Mouse (Mus musculus) heart, postnatal 4 days (tissue): ENCODE results near the gene Ptgfrn. TPM values are rescaled to one million over a fixed set of nuclear protein-coding genes. Genes with fewer than 3 reads are reported as not detected.
A peak's percentile ranks its signal among the peaks of the same experiment; 100 is the strongest.

Experiments
- DNase-seq: peaks from one replicate; pipeline ENCODE4 v3.0.0; 2021
- total RNA-seq, 2 experiments: library from RNA; stranded (reverse); gene quantifications; 2 replicates each; pipeline ENCODE4 v1.2.3; 2021

The Ptgfrn gene
- total RNA-seq = 10 to 100 TPM; 87.6 to 89.2 TPM

GRCm38 (mm10) chr3:101110043-101110837 lies at the start of gene Ptgfrn:
TSS of gene Ptgfrn (minus strand) at chr3:101110278.
- peak; percentile 84 for DNase-seq

GRCm38 (mm10) chr3:101159701-101160100 lies 49.6 kb upstream of the Ptgfrn start:
- DNase-seq = no peak

GRCm38 (mm10) chr3:101154067-101154466 lies 44.0 kb upstream of the Ptgfrn start:
- DNase-seq = no peak

- no peak for DNase-seq
Measured at GRCm38 (mm10) chr3:101153341-101153740, 43.3 kb upstream of the Ptgfrn start.

- no peak for DNase-seq
Measured at GRCm38 (mm10) chr3:101146126-101146772, 36.2 kb upstream of the Ptgfrn start.

- no peak for DNase-seq
Measured at GRCm38 (mm10) chr3:101145292-101146046, 35.4 kb upstream of the Ptgfrn start.

GRCm38 (mm10) chr3:101144366-101144948 lies 34.4 kb upstream of the Ptgfrn start:
- no peak for DNase-seq

GRCm38 (mm10) chr3:101143465-101143864 lies 33.4 kb upstream of the Ptgfrn start:
- DNase-seq = no peak

- no peak for DNase-seq
Measured at GRCm38 (mm10) chr3:101141864-101142263, 31.8 kb upstream of the Ptgfrn start.

GRCm38 (mm10) chr3:101139958-101140357 lies 29.9 kb upstream of the Ptgfrn start:
- no peak for DNase-seq

- no peak for DNase-seq
Measured at GRCm38 (mm10) chr3:101136483-101136882, 26.4 kb upstream of the Ptgfrn start.

GRCm38 (mm10) chr3:101134861-101135260 lies 24.8 kb upstream of the Ptgfrn start:
- no peak for DNase-seq

- no peak for DNase-seq
Measured at GRCm38 (mm10) chr3:101132981-101133380, 22.9 kb upstream of the Ptgfrn start.

GRCm38 (mm10) chr3:101131772-101132171 lies 21.7 kb upstream of the Ptgfrn start:
- DNase-seq = no peak

- DNase-seq = peak; percentile 75
Measured at GRCm38 (mm10) chr3:101130526-101130925, 20.4 kb upstream of the Ptgfrn start.

GRCm38 (mm10) chr3:101129620-101130019 lies 19.5 kb upstream of the Ptgfrn start:
- no peak for DNase-seq

GRCm38 (mm10) chr3:101129090-101129489 lies 19.0 kb upstream of the Ptgfrn start:
- no peak for DNase-seq

- DNase-seq = no peak
Measured at GRCm38 (mm10) chr3:101127766-101128165, 17.7 kb upstream of the Ptgfrn start.

- no peak for DNase-seq
Measured at GRCm38 (mm10) chr3:101124716-101125115, 14.6 kb upstream of the Ptgfrn start.

- no peak for DNase-seq
Measured at GRCm38 (mm10) chr3:101122479-101122878, 12.4 kb upstream of the Ptgfrn start.

- DNase-seq = no peak
Measured at GRCm38 (mm10) chr3:101117774-101118173, 7.7 kb upstream of the Ptgfrn start.

GRCm38 (mm10) chr3:101117386-101117749 lies 7.3 kb upstream of the Ptgfrn start:
- DNase-seq = no peak
